Mouse (Mus musculus): ENCODE measurements around the gene Hpd. TPM values are rescaled to one million over a fixed set of nuclear protein-coding genes. Genes with fewer than 3 reads are reported as not detected.
"Not testable (repeated sequence)": the region's sequence is repeated elsewhere in the genome, so short reads cannot be mapped to it uniquely, and the experiment has no call there.

Hpd gene
- polyA plus RNA-seq, 1 experiment from 2014 or later: not detected

- not testable (repeated sequence) for H3K9me3 ChIP-seq (replicated peaks; ENCODE audit: control insufficient read depth, low read length, poor library complexity, severe bottlenecking); H3K27ac ChIP-seq (ENCODE audit: low read length); H3K27me3 ChIP-seq (ENCODE audit: control insufficient read depth, insufficient read depth, low read depth, low read length); H3K4me2 ChIP-seq (ENCODE audit: low read length); H3K4me3 ChIP-seq (ENCODE audit: low read depth, low read length); H3K9ac ChIP-seq (ENCODE audit: low read depth, low read length); H3K4me1 ChIP-seq (ENCODE audit: control insufficient read depth, insufficient read depth, low read length); H3K36me3 ChIP-seq (ENCODE audit: control insufficient read depth, insufficient read depth, low read length); ATAC-seq
- WGBS: 85% methylated on average over 7 of the region's 7 CpGs
Observed at GRCm38 (mm10) chr5:123203591-123203990, 21.1 kb upstream of the Hpd start.

GRCm38 (mm10) chr5:123202771-123203170 is 20.2 kb upstream of the Hpd start:
- 81% methylated on average over 2 of the region's 4 CpGs for WGBS
- H3K27me3 ChIP-seq (ENCODE audit: control insufficient read depth, insufficient read depth, low read depth, low read length): not testable (repeated sequence)

DNA sequence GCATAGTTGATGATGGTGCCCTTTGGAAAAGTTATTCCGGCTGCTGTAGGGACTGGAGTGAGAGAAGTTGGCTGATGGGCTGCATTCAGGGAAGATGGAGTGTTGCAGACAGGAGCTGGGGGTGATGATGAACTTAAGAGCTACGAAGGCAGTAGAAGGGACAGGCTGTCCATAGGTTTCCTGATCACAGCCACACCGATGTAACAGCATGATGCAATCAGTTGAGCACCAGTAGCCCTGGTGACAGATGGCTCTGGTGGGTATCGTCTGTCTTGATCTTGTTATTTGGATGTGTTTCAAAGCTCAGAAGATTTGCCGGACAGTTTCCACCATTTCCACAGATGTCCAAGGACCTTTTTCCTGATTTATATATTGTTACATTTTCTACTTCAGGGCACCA is 19.5 kb upstream of the Hpd start:
- Histone ChIP-seq H3K27ac (ENCODE audit: low read length) (no peak overlapping the region), H3K36me3 (ENCODE audit: control insufficient read depth, insufficient read depth, low read length) (no peaks in the 10 kb centered on the region), H3K4me3 (ENCODE audit: low read depth, low read length) (no peak overlapping the region), H3K4me1 (ENCODE audit: control insufficient read depth, insufficient read depth, low read length) (no peaks in the 10 kb centered on the region), H3K9ac (ENCODE audit: low read depth, low read length) (no peak overlapping the region), H3K27me3 (ENCODE audit: control insufficient read depth, insufficient read depth, low read depth, low read length) (no peaks in the 10 kb centered on the region), H3K4me2 (ENCODE audit: low read length) (no peak overlapping the region), H3K9me3 (replicated peaks; ENCODE audit: control insufficient read depth, low read length, poor library complexity, severe bottlenecking) (no peaks in the 10 kb centered on the region)
- no peak for ATAC-seq
- 88% methylated on average over 5 of the region's 5 CpGs for WGBS

More at GRCm38 (mm10) chr5:123202771-123203170, 20.2 kb upstream of the Hpd start:
- not testable (repeated sequence) for H3K9ac ChIP-seq (ENCODE audit: low read depth, low read length); H3K4me3 ChIP-seq (ENCODE audit: low read depth, low read length); H3K27ac ChIP-seq (ENCODE audit: low read length); H3K4me1 ChIP-seq (ENCODE audit: control insufficient read depth, insufficient read depth, low read length); H3K4me2 ChIP-seq (ENCODE audit: low read length); ATAC-seq; H3K9me3 ChIP-seq (replicated peaks; ENCODE audit: control insufficient read depth, low read length, poor library complexity, severe bottlenecking); H3K36me3 ChIP-seq (ENCODE audit: control insufficient read depth, insufficient read depth, low read length)

- 83% methylated on average over 7 of the region's 7 CpGs for WGBS
- Histone ChIP-seq H3K4me3 (ENCODE audit: low read depth, low read length) (no peak overlapping the region), H3K36me3 (ENCODE audit: control insufficient read depth, insufficient read depth, low read length) (no peaks in the 10 kb centered on the region), H3K9me3 (replicated peaks; ENCODE audit: control insufficient read depth, low read length, poor library complexity, severe bottlenecking) (no peaks in the 10 kb centered on the region), H3K4me1 (ENCODE audit: control insufficient read depth, insufficient read depth, low read length) (no peaks in the 10 kb centered on the region), H3K4me2 (ENCODE audit: low read length) (no peak overlapping the region), H3K9ac (ENCODE audit: low read depth, low read length) (no peak overlapping the region), H3K27me3 (ENCODE audit: control insufficient read depth, insufficient read depth, low read depth, low read length) (no peaks in the 10 kb centered on the region), H3K27ac (ENCODE audit: low read length) (no peak overlapping the region)
- ATAC-seq: no peak
Observed at GRCm38 (mm10) chr5:123201523-123201892, 19.0 kb upstream of the Hpd start.

DNA sequence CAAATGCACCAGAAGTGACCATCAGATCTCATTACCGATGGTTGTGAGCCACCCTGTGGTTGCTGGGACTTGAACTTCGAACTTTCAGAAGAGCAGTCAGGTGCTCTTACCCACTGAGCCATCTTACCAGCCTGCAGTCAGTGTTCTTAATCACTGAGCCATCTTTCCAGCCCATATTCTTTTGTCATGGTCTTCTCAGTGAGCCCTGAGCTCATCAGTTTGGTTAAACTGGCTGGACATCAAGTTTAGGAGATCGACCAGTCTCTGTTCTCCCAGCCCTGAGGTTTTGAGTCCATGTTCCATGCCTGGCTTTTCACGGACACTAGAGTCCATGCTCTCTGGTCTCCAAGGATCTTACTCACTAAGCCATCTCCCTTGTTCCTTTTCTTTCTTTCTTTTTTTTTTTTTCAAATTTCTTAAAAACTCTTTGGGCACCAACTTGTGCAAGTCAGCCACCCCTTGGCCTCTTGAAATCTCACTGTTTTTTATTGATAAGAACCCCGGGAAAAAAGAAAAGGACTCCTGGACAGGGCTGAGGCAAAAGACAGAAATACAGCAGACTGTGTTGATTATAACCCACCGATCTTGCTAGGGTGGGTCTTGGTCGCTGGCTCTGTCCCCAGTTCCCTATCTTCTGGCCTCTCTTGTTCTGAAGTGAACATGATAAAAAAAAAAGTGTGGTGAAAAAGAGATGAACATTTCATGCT is 18.4 kb upstream of the Hpd start:
- H3K4me1 ChIP-seq (ENCODE audit: control insufficient read depth, insufficient read depth, low read length); H3K4me2 ChIP-seq (ENCODE audit: low read length); H3K4me3 ChIP-seq (ENCODE audit: low read depth, low read length); ATAC-seq; H3K9me3 ChIP-seq (replicated peaks; ENCODE audit: control insufficient read depth, low read length, poor library complexity, severe bottlenecking); H3K27ac ChIP-seq (ENCODE audit: low read length); H3K36me3 ChIP-seq (ENCODE audit: control insufficient read depth, insufficient read depth, low read length); H3K27me3 ChIP-seq (ENCODE audit: control insufficient read depth, insufficient read depth, low read depth, low read length); H3K9ac ChIP-seq (ENCODE audit: low read depth, low read length): not testable (repeated sequence)
- WGBS: 92% methylated on average over 4 of the region's 7 CpGs

DNA sequence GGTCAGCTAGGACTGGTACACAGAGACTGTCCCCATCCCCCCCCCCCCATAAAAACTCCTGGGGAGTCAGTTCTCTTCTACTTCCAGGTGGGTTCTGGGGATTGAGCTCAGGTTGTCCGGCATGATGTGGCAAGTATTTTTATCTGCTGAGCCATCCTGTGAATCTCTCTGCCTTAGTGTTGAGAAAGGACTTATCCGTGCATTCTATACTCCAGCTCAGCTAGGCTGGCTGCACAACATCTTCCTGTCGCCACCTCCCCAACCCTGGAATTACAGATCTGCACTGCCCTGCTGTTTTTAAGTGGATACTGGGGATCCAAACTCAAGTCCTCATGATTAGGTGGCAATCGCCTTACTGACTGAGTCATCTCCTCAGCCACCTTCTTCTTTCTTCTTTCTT is 16.0 kb upstream of the Hpd start:
- H3K9ac ChIP-seq (ENCODE audit: low read depth, low read length): no peak overlapping the region
- no peak overlapping the region for H3K4me3 ChIP-seq (ENCODE audit: low read depth, low read length)
- no peaks in the 10 kb centered on the region for H3K4me1 ChIP-seq (ENCODE audit: control insufficient read depth, insufficient read depth, low read length)
- no peak overlapping the region for H3K27ac ChIP-seq (ENCODE audit: low read length)
- 93% methylated on average over 4 of the region's 4 CpGs for WGBS
- no peaks in the 10 kb centered on the region for H3K27me3 ChIP-seq (ENCODE audit: control insufficient read depth, insufficient read depth, low read depth, low read length)
- ATAC-seq: no peak
- no peaks in the 10 kb centered on the region for H3K9me3 ChIP-seq (replicated peaks; ENCODE audit: control insufficient read depth, low read length, poor library complexity, severe bottlenecking)
- no peak overlapping the region for H3K4me2 ChIP-seq (ENCODE audit: low read length)
- no peaks in the 10 kb centered on the region for H3K36me3 ChIP-seq (ENCODE audit: control insufficient read depth, insufficient read depth, low read length)

GRCm38 (mm10) chr5:123196746-123197145 is 14.2 kb upstream of the Hpd start:
- no peak overlapping the region for H3K9ac ChIP-seq (ENCODE audit: low read depth, low read length)
- WGBS: 75% methylated on average over 4 of the region's 4 CpGs
- H3K27ac ChIP-seq (ENCODE audit: low read length): no peak overlapping the region
- H3K4me3 ChIP-seq (ENCODE audit: low read depth, low read length): no peak overlapping the region
- H3K4me1 ChIP-seq (ENCODE audit: control insufficient read depth, insufficient read depth, low read length): no peaks in the 10 kb centered on the region
- no peak overlapping the region for H3K4me2 ChIP-seq (ENCODE audit: low read length)
- no peaks in the 10 kb centered on the region for H3K9me3 ChIP-seq (replicated peaks; ENCODE audit: control insufficient read depth, low read length, poor library complexity, severe bottlenecking)
- no peaks in the 10 kb centered on the region for H3K27me3 ChIP-seq (ENCODE audit: control insufficient read depth, insufficient read depth, low read depth, low read length)
- no peak for ATAC-seq
- H3K36me3 ChIP-seq (ENCODE audit: control insufficient read depth, insufficient read depth, low read length): no peaks in the 10 kb centered on the region

- Histone ChIP-seq H3K27ac (ENCODE audit: low read length) (no peak overlapping the region), H3K9me3 (replicated peaks; ENCODE audit: control insufficient read depth, low read length, poor library complexity, severe bottlenecking) (no peaks in the 10 kb centered on the region), H3K4me3 (ENCODE audit: low read depth, low read length) (no peak overlapping the region), H3K36me3 (ENCODE audit: control insufficient read depth, insufficient read depth, low read length) (no peaks in the 10 kb centered on the region), H3K4me2 (ENCODE audit: low read length) (no peak overlapping the region), H3K27me3 (ENCODE audit: control insufficient read depth, insufficient read depth, low read depth, low read length) (no peaks in the 10 kb centered on the region), H3K9ac (ENCODE audit: low read depth, low read length) (no peak overlapping the region), H3K4me1 (ENCODE audit: control insufficient read depth, insufficient read depth, low read length) (no peaks in the 10 kb centered on the region)
- no peak for ATAC-seq
- WGBS: 92% methylated on average over 16 of the region's 16 CpGs
Observed at GRCm38 (mm10) chr5:123195500-123196000, 13.0 kb upstream of the Hpd start.

GRCm38 (mm10) chr5:123194856-123195255 is 12.3 kb upstream of the Hpd start:
- Histone ChIP-seq H3K4me3 (ENCODE audit: low read depth, low read length) (no peak overlapping the region), H3K4me1 (ENCODE audit: control insufficient read depth, insufficient read depth, low read length) (no peaks in the 10 kb centered on the region), H3K9me3 (replicated peaks; ENCODE audit: control insufficient read depth, low read length, poor library complexity, severe bottlenecking) (no peaks in the 10 kb centered on the region), H3K27ac (ENCODE audit: low read length) (no peak overlapping the region), H3K27me3 (ENCODE audit: control insufficient read depth, insufficient read depth, low read depth, low read length) (no peaks in the 10 kb centered on the region), H3K4me2 (ENCODE audit: low read length) (no peak overlapping the region), H3K36me3 (ENCODE audit: control insufficient read depth, insufficient read depth, low read length) (no peaks in the 10 kb centered on the region), H3K9ac (ENCODE audit: low read depth, low read length) (no peak overlapping the region)
- WGBS: 88% methylated on average over 6 of the region's 6 CpGs
- no peak for ATAC-seq
